Mouse (Mus musculus) ES-Bruce4 (cell line): ENCODE measurements around the gene Acvr1b. TPM values are rescaled to one million over a fixed set of nuclear protein-coding genes. Genes with fewer than 3 reads are reported as not detected.

Source experiments
- H3K27ac ChIP-seq: 2 replicates; pipeline ENCODE4 v1.5.1; 2012; ENCODE audit warnings: low read length, inconsistent platforms; ENCODE audit not compliant: insufficient read depth
- H3K27me3 ChIP-seq: 2 replicates; pipeline ENCODE4 v1.6.1; 2012; ENCODE audit warnings: mild to moderate bottlenecking, low read length, inconsistent platforms; ENCODE audit not compliant: control insufficient read depth, poor library complexity, insufficient read depth, severe bottlenecking
- H3K36me3 ChIP-seq: 2 replicates; pipeline ENCODE4 v1.6.1; 2012; ENCODE audit warnings: inconsistent platforms, mild to moderate bottlenecking, low read length, moderate library complexity; ENCODE audit not compliant: control insufficient read depth, poor library complexity, insufficient read depth, severe bottlenecking
- H3K4me1 ChIP-seq: one replicate; pipeline ENCODE4 v1.8.1; 2011; ENCODE audit warnings: low read length; ENCODE audit not compliant: control insufficient read depth, insufficient read depth
- H3K4me3 ChIP-seq: 2 replicates; pipeline ENCODE4 v1.5.1; 2011; ENCODE audit warnings: low read depth, mild to moderate bottlenecking, low read length
- H3K9ac ChIP-seq: 2 replicates; pipeline ENCODE4 v1.6.1; 2012; ENCODE audit warnings: low read depth, mild to moderate bottlenecking, inconsistent platforms; ENCODE audit not compliant: poor library complexity, severe bottlenecking
- H3K9me3 ChIP-seq: replicated peaks from 2 replicates; pipeline ENCODE4 v1.6.1; 2012; ENCODE audit warnings: mild to moderate bottlenecking, low read length, inconsistent platforms; ENCODE audit not compliant: control insufficient read depth, poor library complexity, insufficient read depth, severe bottlenecking
- CTCF ChIP-seq: IDR thresholded peaks from one replicate; pipeline ENCODE4 v1.8.1; 2011; ENCODE audit warnings: low read depth, low read length
- EP300 ChIP-seq: IDR thresholded peaks from 2 replicates; pipeline ENCODE4 v1.6.1; 2011; ENCODE audit warnings: low read depth, low read length; ENCODE audit not compliant: insufficient read depth
- POLR2A ChIP-seq: IDR thresholded peaks from one replicate; pipeline ENCODE4 v1.8.1; 2011; ENCODE audit warnings: low read length; ENCODE audit not compliant: insufficient read depth
- polyA plus RNA-seq: library from polyadenylated mRNA; stranded (reverse); fragments of >200 nt; gene quantifications from 2 replicates; pipeline ENCODE4 v1.2.4, GENCODE M21; 2011; ENCODE audit warnings: low read depth; ENCODE audit not compliant: missing spikeins, insufficient read depth, insufficient read length

Gene Acvr1b
- polyA plus RNA-seq, 1 experiment, result 27.7 TPM

- Histone ChIP-seq H3K4me3 (no peak overlapping the region), H3K36me3 (peaks cover 6% of the 10 kb centered on the region; the same call in 1 of the 2 replicates), H3K27me3 (no peaks in the 10 kb centered on the region), H3K9ac (no peak overlapping the region), H3K4me1 (no peaks in the 10 kb centered on the region), H3K9me3 (no peaks in the 10 kb centered on the region), H3K27ac (no peak overlapping the region)
- TF ChIP-seq EP300 (no peak), POLR2A (no peak), CTCF (no peak)
Observed at GRCm38 (mm10) chr15:101190762-101191150, 16.9 kb downstream of the Acvr1b start.

GRCm38 (mm10) chr15:101191459-101192259 is 17.8 kb downstream of the Acvr1b start:
- H3K9ac ChIP-seq, result no peak overlapping the region
- H3K27ac ChIP-seq, result no peak overlapping the region
- H3K4me3 ChIP-seq, result no peak overlapping the region
- no peaks in the 10 kb centered on the region for H3K9me3 ChIP-seq
- H3K36me3 ChIP-seq, result peaks cover 6% of the 10 kb centered on the region; the same call in 1 of the 2 replicates
- H3K27me3 ChIP-seq, result no peaks in the 10 kb centered on the region
- TF ChIP-seq CTCF (no peak), EP300 (no peak), POLR2A (no peak)
- no peaks in the 10 kb centered on the region for H3K4me1 ChIP-seq

GRCm38 (mm10) chr15:101192260-101192640 is 18.4 kb downstream of the Acvr1b start:
- Histone ChIP-seq H3K27me3 (no peaks in the 10 kb centered on the region), H3K9ac (no peak overlapping the region), H3K27ac (no peak overlapping the region), H3K36me3 (peaks cover 6% of the 10 kb centered on the region; the same call in 1 of the 2 replicates), H3K4me1 (no peaks in the 10 kb centered on the region), H3K4me3 (no peak overlapping the region), H3K9me3 (no peaks in the 10 kb centered on the region)
- TF ChIP-seq POLR2A (no peak), CTCF (no peak)

GRCm38 (mm10) chr15:101192651-101193050 is 18.8 kb downstream of the Acvr1b start:
- no peak overlapping the region for H3K27ac ChIP-seq
- H3K36me3 ChIP-seq, result peaks cover 6% of the 10 kb centered on the region; the same call in 1 of the 2 replicates
- H3K27me3 ChIP-seq, result no peaks in the 10 kb centered on the region
- H3K4me1 ChIP-seq, result no peaks in the 10 kb centered on the region
- TF ChIP-seq CTCF (no peak), EP300 (no peak), POLR2A (no peak)
- H3K4me3 ChIP-seq, result no peak overlapping the region
- H3K9me3 ChIP-seq, result no peaks in the 10 kb centered on the region
- H3K9ac ChIP-seq, result no peak overlapping the region

- no peaks in the 10 kb centered on the region for H3K4me1 ChIP-seq
- H3K27ac ChIP-seq, result no peak overlapping the region
- no peaks in the 10 kb centered on the region for H3K9me3 ChIP-seq
- no peak overlapping the region for H3K9ac ChIP-seq
- H3K36me3 ChIP-seq, result peaks cover 6% of the 10 kb centered on the region; the same call in 1 of the 2 replicates
- no peak for TF ChIP-seq EP300
- no peak for TF ChIP-seq CTCF
- no peak for TF ChIP-seq POLR2A
- H3K4me3 ChIP-seq, result no peak overlapping the region
- no peaks in the 10 kb centered on the region for H3K27me3 ChIP-seq
Observed at GRCm38 (mm10) chr15:101193971-101194370, 20.1 kb downstream of the Acvr1b start.

GRCm38 (mm10) chr15:101194951-101195823 is 21.3 kb downstream of the Acvr1b start:
- Histone ChIP-seq H3K4me3 (no peak overlapping the region), H3K9ac (no peak overlapping the region), H3K9me3 (no peaks in the 10 kb centered on the region), H3K27me3 (no peaks in the 10 kb centered on the region), H3K27ac (no peak overlapping the region), H3K4me1 (no peaks in the 10 kb centered on the region), H3K36me3 (peaks cover 9% of the 10 kb centered on the region; the same call in 1 of the 2 replicates)
- TF ChIP-seq CTCF, result no peak
- TF ChIP-seq POLR2A, result no peak
- no peak for TF ChIP-seq EP300
